Mouse (Mus musculus) subcutaneous adipose tissue, adult 2 months (tissue): Measurements from ENCODE around the gene Map3k21. TPM values are rescaled to one million over a fixed set of nuclear protein-coding genes. Genes with fewer than 3 reads are reported as not detected.

Experiments used
- polyA plus RNA-seq: library from polyadenylated mRNA; depleted of rRNA; stranded (reverse); fragments of >200 nt; gene quantifications from 2 replicates; pipeline ENCODE4 v1.2.3, GENCODE M21; 2012; ENCODE audit warnings: low replicate concordance; rRNA removed

Map3k21 gene
- polyA plus RNA-seq = 0.10 and 4.7 TPM in 2 replicates

GRCm38 (mm10) chr8:125910365-125911228 is at the start of gene Map3k21:
TSS of gene Map3k21 (plus strand) at chr8:125910450.

GRCm38 (mm10) chr8:125897868-125898788 is 12.1 kb upstream of the Map3k21 start, which contains the start of gene Pcnx2:
TSS of gene Pcnx2 (minus strand) at chr8:125898317.

GRCm38 (mm10) chr8:125995101-125995986 is 85.1 kb downstream of the Map3k21 start, which contains the start of gene Kcnk1:
TSS of gene Kcnk1 (plus strand) at chr8:125995170.

Other genes starting within 250 kb of the Map3k21 start
- gene Map10, start 240.6 kb upstream of the Map3k21 start, polyA plus RNA-seq = 0.95 and 2.8 TPM in 2 replicates
- gene Ntpcr, start 180.5 kb upstream of the Map3k21 start, polyA plus RNA-seq = 36.0 and 43.1 TPM in 2 replicates
- 0.70 and 6.3 TPM in 2 replicates for gene Pcnx2, start 12.1 kb upstream of the Map3k21 start, polyA plus RNA-seq
- 0.26 and 49.3 TPM in 2 replicates for gene Kcnk1, start 84.7 kb downstream of the Map3k21 start, polyA plus RNA-seq